Mouse (Mus musculus) large intestine, adult 2 months (tissue): Measurements from ENCODE around the gene Efcab12. TPM values are rescaled to one million over a fixed set of nuclear protein-coding genes. Genes with fewer than 3 reads are reported as not detected.
A peak's percentile ranks its signal among the peaks of the same experiment; 100 is the strongest.
"Not testable (repeated sequence)": the region's sequence is repeated elsewhere in the genome, so short reads cannot be mapped to it uniquely, and the experiment has no call there.

Source experiments
- DNase-seq: peaks from one replicate; pipeline ENCODE4 v3.0.0-alpha.2; 2012; ENCODE audit warnings: low read depth, low spot score
- whole genome bisulfite sequencing: fragments of 180-500 bp; shearing (Covaris S2); methylation state at CpG from one replicate; pipeline ENCODE4 v1.1.7; 2018; 5-methylcytosine and 5-hydroxymethylcytosine counted together
- polyA plus RNA-seq: library from polyadenylated mRNA; depleted of rRNA; stranded (reverse); fragments of >200 nt; gene quantifications from 2 replicates; pipeline ENCODE4 v1.2.3, GENCODE M21; 2012

Efcab12 gene
- polyA plus RNA-seq, 1 experiment = 0.04 TPM

GRCm38 (mm10) chr6:115848598-115849304, 10.5 kb upstream of the Efcab12 start:
- DNase-seq = no peak
- WGBS = 88% methylated on average over 10 of the region's 10 CpGs

GRCm38 (mm10) chr6:115846640-115847411, 8.6 kb upstream of the Efcab12 start:
- DNase-seq = no peak
- 24% methylated on average over 8 of the region's 8 CpGs for WGBS

DNA sequence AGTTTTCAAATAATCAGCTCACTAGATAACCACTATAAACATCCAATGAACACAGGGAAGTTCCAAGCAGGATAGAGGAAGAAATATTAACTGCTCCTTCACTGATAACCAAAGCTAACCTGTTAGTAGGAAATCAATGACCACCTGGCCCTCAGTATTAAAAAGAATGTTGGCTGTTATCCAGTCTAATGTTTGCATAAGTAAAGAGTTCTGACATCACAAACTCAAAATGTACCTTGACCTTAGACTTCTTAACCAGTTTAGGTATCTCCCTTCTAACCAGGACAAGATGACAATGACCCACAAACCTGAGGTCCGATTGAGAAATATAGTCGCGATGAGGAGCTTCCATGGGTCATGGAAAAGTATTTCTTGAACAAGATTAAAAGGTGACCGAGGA, 6.8 kb upstream of the Efcab12 start:
- 92% methylated on average over 4 of the region's 4 CpGs for WGBS
- DNase-seq = no peak

- 72% methylated on average over 5 of the region's 5 CpGs for WGBS
- DNase-seq = no peak
Observed at GRCm38 (mm10) chr6:115838745-115839144, 533 bp upstream of the Efcab12 start.

GRCm38 (mm10) chr6:115833861-115834260, 4.4 kb downstream of the Efcab12 start:
- DNase-seq = no peak

DNA sequence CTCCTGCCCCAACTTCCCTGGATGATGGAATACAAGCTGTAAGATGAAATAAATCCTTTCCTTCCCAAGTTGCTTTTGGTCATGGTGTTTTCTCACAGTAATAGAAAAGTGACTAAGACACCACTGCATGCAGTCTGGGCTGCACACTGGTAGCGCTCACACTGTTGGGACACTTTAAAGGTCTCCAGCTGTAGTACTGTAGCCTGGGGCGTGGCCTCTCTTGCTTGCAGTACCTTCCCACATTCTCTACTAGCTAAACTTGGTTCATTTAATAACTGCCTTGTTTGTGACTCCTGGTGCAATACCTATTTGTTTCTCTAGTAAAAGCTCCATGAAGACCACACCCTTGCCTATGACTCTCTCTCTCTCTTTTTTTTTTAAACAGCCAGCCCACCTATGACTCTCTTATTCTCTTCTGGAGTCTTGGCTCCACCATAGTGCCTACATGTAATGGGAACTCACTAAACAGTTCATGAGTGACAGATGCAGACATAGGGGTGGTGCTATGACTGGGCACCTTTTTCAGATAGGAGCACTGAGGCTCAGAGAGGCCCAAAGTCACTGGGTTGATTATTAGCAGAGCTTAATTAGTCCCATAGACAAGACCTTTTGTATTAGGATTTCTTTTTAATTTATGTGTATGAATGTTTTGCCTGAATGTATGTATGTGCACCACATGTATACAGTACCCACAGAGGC, 5.9 kb downstream of the Efcab12 start:
- no peak for DNase-seq
- WGBS = 80% methylated on average over 2 of the region's 2 CpGs

GRCm38 (mm10) chr6:115830779-115831601, 7.2 kb downstream of the Efcab12 start:
- DNase-seq = no peak
- 80% methylated on average over 6 of the region's 6 CpGs for WGBS

DNA sequence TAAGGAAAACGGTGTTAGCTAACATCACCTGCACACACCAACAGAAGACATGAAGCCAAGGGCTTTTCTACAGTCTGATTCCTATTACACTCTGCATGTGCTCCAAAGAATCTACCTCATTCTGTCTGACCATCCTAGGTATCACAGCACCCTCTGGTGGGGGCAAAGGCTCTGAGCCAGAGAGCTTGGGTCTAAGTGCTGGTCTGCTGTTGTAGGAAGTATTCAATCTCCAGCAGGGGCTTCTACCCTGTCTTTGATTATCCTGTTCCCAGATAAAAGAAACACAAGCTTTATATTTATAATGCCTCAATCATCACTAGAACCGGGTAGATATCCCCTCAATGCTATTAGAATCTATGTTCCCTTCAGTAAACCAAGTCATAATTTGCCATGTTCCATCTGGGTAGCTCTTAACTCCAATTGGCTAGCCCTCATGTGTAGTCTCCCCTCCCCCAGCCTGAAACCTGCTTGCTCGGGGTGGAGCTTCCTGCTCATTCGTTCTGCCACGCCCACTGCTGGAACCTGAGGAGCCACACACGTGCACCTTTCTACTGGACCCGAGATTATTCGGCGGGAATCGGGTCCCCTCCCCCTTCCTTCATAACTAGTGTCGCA, 14.3 kb downstream of the Efcab12 start:
- not testable (repeated sequence) for DNase-seq
- WGBS = 5% methylated on average over 5 of the region's 11 CpGs

DNA sequence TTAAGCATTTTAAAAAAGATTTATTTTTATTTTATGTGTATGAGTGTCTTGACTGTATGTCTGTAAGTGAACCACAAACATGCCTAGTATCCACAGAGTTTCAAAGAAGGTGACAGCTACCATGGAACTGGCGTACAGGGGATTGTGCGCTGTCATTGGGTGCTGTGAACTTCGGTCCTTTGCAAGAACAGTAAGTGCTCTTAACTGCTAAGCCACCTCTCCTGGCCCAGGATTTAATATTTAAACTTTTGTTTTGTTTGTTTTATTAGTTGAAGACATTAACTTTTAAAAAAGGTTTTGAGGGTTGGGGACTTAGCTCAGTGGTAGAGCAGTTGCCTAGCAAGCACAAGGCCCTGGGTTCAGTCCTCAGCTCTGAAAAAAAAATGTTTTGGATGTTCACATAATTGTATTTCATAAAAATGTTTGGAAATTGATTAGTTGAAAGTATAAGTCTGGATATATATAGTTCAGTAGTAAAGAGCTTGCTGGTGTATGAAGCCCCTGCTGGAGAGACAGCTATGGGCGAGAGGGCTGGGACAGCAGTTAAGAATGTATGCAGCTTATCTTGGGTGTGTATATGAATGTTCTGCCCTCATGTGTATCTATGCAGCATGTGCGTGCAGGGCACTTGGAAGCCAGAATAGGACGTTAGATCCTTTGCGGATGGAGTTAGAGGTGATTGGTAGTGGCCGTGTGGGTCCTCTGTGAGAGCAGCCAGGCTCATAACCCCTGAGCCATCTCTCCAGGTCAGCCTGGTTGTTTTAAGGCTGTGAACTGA, 16.8 kb downstream of the Efcab12 start:
- WGBS = 82% methylated on average over 8 of the region's 8 CpGs
- DNase-seq = no peak

- WGBS = 82% methylated on average over 2 of the region's 2 CpGs
- DNase-seq = no peak
Observed at GRCm38 (mm10) chr6:115818129-115818528, 20.1 kb downstream of the Efcab12 start.

GRCm38 (mm10) chr6:115815041-115815440, 23.2 kb downstream of the Efcab12 start:
- DNase-seq = no peak
- 80% methylated on average over 4 of the region's 4 CpGs for WGBS

DNA sequence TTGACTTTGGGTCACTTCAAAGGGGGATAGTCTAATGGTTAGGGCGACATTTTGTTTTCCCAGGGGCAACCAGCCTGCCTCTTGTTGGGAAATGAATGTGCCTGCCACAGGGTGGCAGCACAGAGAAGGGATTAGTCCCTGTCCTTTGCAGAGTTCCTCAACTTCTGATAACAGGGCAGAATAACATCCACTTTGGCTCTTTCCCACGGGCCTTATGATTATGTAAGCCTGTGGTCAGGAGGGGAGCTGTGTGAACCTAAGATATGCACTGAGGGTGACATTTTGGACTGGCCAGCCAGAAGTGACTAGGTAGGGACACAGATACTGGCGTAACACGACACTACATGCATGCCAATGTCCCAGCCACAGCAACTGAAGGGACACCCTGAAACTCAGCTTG, 24.1 kb downstream of the Efcab12 start:
- WGBS = 41% methylated on average over 4 of the region's 4 CpGs
- no peak for DNase-seq

- 73% methylated on average over 8 of the region's 8 CpGs for WGBS
- no peak for DNase-seq
Observed at GRCm38 (mm10) chr6:115811606-115812005, 26.6 kb downstream of the Efcab12 start.

DNA sequence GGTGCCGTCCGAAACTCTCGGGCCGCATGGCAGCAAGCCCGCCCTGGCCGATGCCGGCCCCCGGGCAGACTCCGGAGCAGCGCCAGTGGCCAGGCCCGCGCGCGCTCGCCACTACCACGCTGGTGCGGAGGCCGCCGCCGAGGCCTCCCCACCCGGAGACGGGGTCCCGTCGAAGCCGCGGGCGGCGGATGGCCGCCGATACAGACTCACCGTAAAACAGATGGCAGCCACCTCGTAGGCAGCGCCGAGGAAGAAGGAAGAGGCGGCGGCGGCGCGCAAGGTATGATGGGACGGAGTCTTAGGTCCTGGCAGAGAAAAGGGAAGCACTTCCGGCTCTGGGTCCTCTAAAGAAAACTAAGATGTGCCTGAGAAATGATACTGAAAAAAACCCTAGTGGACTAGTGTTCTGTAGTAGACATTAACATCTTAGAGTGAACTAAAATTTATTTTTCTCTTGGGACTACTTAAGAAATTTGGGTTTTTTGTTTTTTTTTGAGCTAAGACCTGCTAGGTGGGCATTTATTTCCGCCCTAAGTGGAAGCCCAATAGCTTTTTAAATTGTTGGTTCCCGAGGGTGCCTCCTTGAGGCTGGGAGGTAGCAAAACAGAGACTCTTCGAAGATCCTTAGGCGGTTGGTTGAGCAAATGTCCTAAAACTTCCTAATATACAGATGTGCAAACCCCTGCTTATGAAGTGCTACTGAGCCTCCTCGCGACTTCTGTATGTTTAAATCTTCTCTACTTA, 29.6 kb downstream of the Efcab12 start, which contains the start of gene Rpl32:
Rpl32 (minus strand) TSS at position 260 of the 744 bp plus-strand sequence.
- peak; percentile 76 for DNase-seq
- under 1% methylated on average over 47 of the region's 47 CpGs for WGBS

DNA sequence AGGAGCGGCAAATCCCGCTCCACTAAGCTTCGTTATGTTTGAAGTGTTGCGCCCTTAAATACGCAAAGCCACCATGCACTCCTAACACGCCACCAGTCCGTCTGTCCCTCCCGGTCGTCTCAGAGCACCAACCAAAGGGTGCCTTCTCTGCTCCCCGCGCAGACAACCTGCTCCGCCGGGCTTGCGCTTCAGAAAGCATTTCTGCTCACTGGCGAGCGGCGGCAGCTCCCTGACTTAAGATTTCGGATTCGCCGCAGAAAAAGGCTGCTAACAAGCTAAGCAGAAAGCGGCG, 30.1 kb downstream of the Efcab12 start:
- whole genome bisulfite sequencing = under 1% methylated on average over 22 of the region's 22 CpGs
- no peak for DNase-seq

- 1% methylated on average over 15 of the region's 15 CpGs for WGBS
- DNase-seq = no peak
Observed at GRCm38 (mm10) chr6:115807464-115808195, 30.6 kb downstream of the Efcab12 start.

- no peak for DNase-seq
- WGBS = 68% methylated on average over 10 of the region's 10 CpGs
Observed at GRCm38 (mm10) chr6:115804432-115805192, 33.6 kb downstream of the Efcab12 start.
